Mouse (Mus musculus): ENCODE data around the gene Kif19a.

- TF ChIP-seq TAL1 (IDR thresholded peaks at IDR 0.05; ENCODE audit: low read length) (no peak), GATA1 (IDR thresholded peaks at IDR 0.05; ENCODE audit: low read length) (no peak)
Measured at GRCm38 (mm10) chr11:114819110-114819509, 53.9 kb downstream of the Kif19a start.

All from erythroblast, embryonic 14.5 days (primary cell).